Mouse (Mus musculus) cerebellum, adult 9-10 months (tissue): ENCODE data around the gene Inpp5a.

Experiments used
- DNase-seq: peaks from one replicate; pipeline ENCODE4 v3.0.0; 2022

The Inpp5a gene

GRCm38 (mm10) chr7:139371389-139371788, 17.5 kb upstream of the Inpp5a start:
- no peak for DNase-seq

- no peak for DNase-seq
Observed at GRCm38 (mm10) chr7:139377381-139377780, 11.5 kb upstream of the Inpp5a start.

- no peak for DNase-seq
Observed at GRCm38 (mm10) chr7:139378355-139378754, 10.6 kb upstream of the Inpp5a start.

- no peak for DNase-seq
Observed at GRCm38 (mm10) chr7:139379745-139380144, 9.2 kb upstream of the Inpp5a start.

- DNase-seq: no peak
Observed at GRCm38 (mm10) chr7:139380225-139380624, 8.7 kb upstream of the Inpp5a start.

- no peak for DNase-seq
Observed at GRCm38 (mm10) chr7:139381877-139382276, 7.0 kb upstream of the Inpp5a start.

- DNase-seq: no peak
Observed at GRCm38 (mm10) chr7:139382796-139383195, 6.1 kb upstream of the Inpp5a start.

- DNase-seq: no peak
Observed at GRCm38 (mm10) chr7:139384500-139384899, 4.4 kb upstream of the Inpp5a start.

- peak; percentile 86 for DNase-seq
Observed at GRCm38 (mm10) chr7:139384916-139385530, 3.9 kb upstream of the Inpp5a start.

- peak; percentile 68 for DNase-seq
Observed at GRCm38 (mm10) chr7:139386933-139387690, 1.8 kb upstream of the Inpp5a start.

- DNase-seq: peak; percentile 82
Observed at GRCm38 (mm10) chr7:139387921-139388669, 814 bp upstream of the Inpp5a start.

- peak; percentile 77 for DNase-seq
Observed at GRCm38 (mm10) chr7:139389213-139389761, 378 bp downstream of the Inpp5a start.

- DNase-seq: peak; percentile 87
Observed at GRCm38 (mm10) chr7:139390380-139390779, 1.5 kb downstream of the Inpp5a start.

- DNase-seq: no peak
Observed at GRCm38 (mm10) chr7:139390926-139391325, 2.0 kb downstream of the Inpp5a start.

GRCm38 (mm10) chr7:139391691-139392090, 2.8 kb downstream of the Inpp5a start:
- no peak for DNase-seq

GRCm38 (mm10) chr7:139392106-139392505, 3.2 kb downstream of the Inpp5a start:
- no peak for DNase-seq

GRCm38 (mm10) chr7:139392691-139393235, 3.9 kb downstream of the Inpp5a start:
- no peak for DNase-seq

GRCm38 (mm10) chr7:139397521-139397920, 8.6 kb downstream of the Inpp5a start:
- no peak for DNase-seq

GRCm38 (mm10) chr7:139398111-139398510, 9.2 kb downstream of the Inpp5a start:
- DNase-seq: peak; percentile 80

- DNase-seq: no peak
Observed at GRCm38 (mm10) chr7:139398530-139399021, 9.7 kb downstream of the Inpp5a start.

- no peak for DNase-seq
Observed at GRCm38 (mm10) chr7:139399572-139399971, 10.7 kb downstream of the Inpp5a start.

- no peak for DNase-seq
Observed at GRCm38 (mm10) chr7:139399977-139400685, 11.2 kb downstream of the Inpp5a start.
